Mouse (Mus musculus): ENCODE measurements around the gene Ccdc15. TPM values are rescaled to one million over a fixed set of nuclear protein-coding genes. Genes with fewer than 3 reads are reported as not detected.

The Ccdc15 gene
- total RNA-seq (2014; rRNA removed) (6.3 and 8.7 TPM in 2 replicates), polyA plus RNA-seq (2015; fragmentation: Nextera tagmentation; extraction: Ambion mirVana) (4.2 and 7.8 TPM in 2 replicates)

GRCm38 (mm10) chr9:37347988-37348642, at the start of gene Ccdc15:
Gene Ccdc15, minus strand, starts transcription at chr9:37348432.
- H3K27me3 ChIP-seq (ENCODE audit: insufficient read depth, low read length) = no peaks in the 10 kb centered on the region
- H3K4me1 ChIP-seq (ENCODE audit: insufficient read depth) = peaks cover 8% of the 10 kb centered on the region; the same call in 1 of the 2 replicates
- peak; percentile 98 for DNase-seq
- H3K27ac ChIP-seq (ENCODE audit: low read depth, low read length) = peak within 1 kb of the TSS; percentile 92
- peak; percentile 47 for TF ChIP-seq CTCF (IDR thresholded peaks at IDR 0.05; ENCODE audit: low read depth)
- peak within 1 kb of the TSS; percentile 52 for H3K4me3 ChIP-seq (ENCODE audit: low read depth, low read length)
- H3K36me3 ChIP-seq (ENCODE audit: insufficient read depth) = no peaks in the 10 kb centered on the region
- peak; percentile 100 for ATAC-seq
- no peaks in the 10 kb centered on the region for H3K9me3 ChIP-seq (ENCODE audit: low read length)
- H3K4me2 ChIP-seq (ENCODE audit: low read depth) = peak within 1 kb of the TSS; percentile 62
- H3K9ac ChIP-seq = peak within 1 kb of the TSS; percentile 64
- WGBS = under 1% methylated on average over 41 of the region's 41 CpGs

- Histone ChIP-seq H3K4me2 (ENCODE audit: low read depth) (no peak overlapping the region), H3K9ac (no peak overlapping the region), H3K9me3 (ENCODE audit: low read length) (no peaks in the 10 kb centered on the region), H3K27me3 (ENCODE audit: insufficient read depth, low read length) (no peaks in the 10 kb centered on the region), H3K36me3 (ENCODE audit: insufficient read depth) (no peaks in the 10 kb centered on the region), H3K27ac (ENCODE audit: low read depth, low read length) (no peak overlapping the region), H3K4me1 (ENCODE audit: insufficient read depth) (no peaks in the 10 kb centered on the region; the same call in 1 of the 2 replicates), H3K4me3 (ENCODE audit: low read depth, low read length) (no peak overlapping the region)
- 79% methylated on average over 8 of the region's 8 CpGs for WGBS
- DNase-seq = no peak
- TF ChIP-seq CTCF (IDR thresholded peaks at IDR 0.05; ENCODE audit: low read depth) = no peak
- ATAC-seq = no peak
Observed at GRCm38 (mm10) chr9:37393482-37394131, 45.4 kb upstream of the Ccdc15 start.

DNA sequence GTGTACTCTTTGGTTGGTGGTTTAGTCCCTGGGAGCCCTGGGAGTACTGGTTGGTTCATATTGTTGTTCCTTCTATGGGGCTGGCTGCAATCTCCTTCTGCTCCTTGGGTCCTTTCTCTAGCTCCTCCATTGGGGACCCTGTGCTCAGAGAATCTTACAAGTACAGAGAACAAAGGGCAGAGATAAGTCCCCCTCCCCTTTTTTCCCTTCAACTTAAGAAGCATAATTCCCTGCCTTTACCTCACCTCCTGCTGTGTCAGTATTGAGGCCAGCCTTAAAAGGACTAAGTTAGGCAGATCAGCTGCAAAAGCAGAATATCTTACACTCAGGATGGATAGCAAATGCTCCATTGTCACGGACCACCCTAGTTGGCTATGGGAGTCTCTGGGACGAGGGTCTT, 43.8 kb upstream of the Ccdc15 start:
- TF ChIP-seq CTCF (IDR thresholded peaks at IDR 0.05; ENCODE audit: low read depth) = no peak
- H3K9ac ChIP-seq = no peak overlapping the region
- H3K4me3 ChIP-seq (ENCODE audit: low read depth, low read length) = no peak overlapping the region
- 49% methylated on average over 2 of the region's 2 CpGs for WGBS
- H3K4me1 ChIP-seq (ENCODE audit: insufficient read depth) = no peaks in the 10 kb centered on the region; the same call in 1 of the 2 replicates
- no peak overlapping the region for H3K27ac ChIP-seq (ENCODE audit: low read depth, low read length)
- ATAC-seq = no peak
- no peaks in the 10 kb centered on the region for H3K27me3 ChIP-seq (ENCODE audit: insufficient read depth, low read length)
- no peaks in the 10 kb centered on the region for H3K9me3 ChIP-seq (ENCODE audit: low read length)
- no peak overlapping the region for H3K4me2 ChIP-seq (ENCODE audit: low read depth)
- no peaks in the 10 kb centered on the region for H3K36me3 ChIP-seq (ENCODE audit: insufficient read depth)
- no peak for DNase-seq

DNA sequence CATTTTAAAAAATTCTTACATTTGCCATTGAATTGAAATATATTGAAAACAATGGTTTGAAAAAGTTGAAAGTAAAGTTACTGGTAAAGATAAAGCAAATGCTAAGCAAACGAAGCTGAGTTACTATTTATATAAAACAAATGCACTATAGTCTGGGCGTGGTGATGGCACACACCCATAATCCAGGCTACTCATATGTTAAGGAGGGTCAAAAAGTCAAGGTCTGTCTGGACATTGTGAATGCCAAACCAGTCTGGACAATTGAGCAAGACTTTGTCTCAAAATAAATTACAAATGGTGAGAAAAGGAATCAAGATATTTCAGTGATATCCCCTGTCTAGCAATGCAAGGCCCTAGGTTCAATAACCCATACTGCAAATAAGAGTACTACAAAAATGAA, 42.7 kb upstream of the Ccdc15 start:
- no peak overlapping the region for H3K9ac ChIP-seq
- no peaks in the 10 kb centered on the region; the same call in 1 of the 2 replicates for H3K4me1 ChIP-seq (ENCODE audit: insufficient read depth)
- no peak for ATAC-seq
- H3K4me2 ChIP-seq (ENCODE audit: low read depth) = no peak overlapping the region
- H3K36me3 ChIP-seq (ENCODE audit: insufficient read depth) = no peaks in the 10 kb centered on the region
- H3K27me3 ChIP-seq (ENCODE audit: insufficient read depth, low read length) = no peaks in the 10 kb centered on the region
- H3K27ac ChIP-seq (ENCODE audit: low read depth, low read length) = no peak overlapping the region
- no peak for TF ChIP-seq CTCF (IDR thresholded peaks at IDR 0.05; ENCODE audit: low read depth)
- no peak overlapping the region for H3K4me3 ChIP-seq (ENCODE audit: low read depth, low read length)
- DNase-seq = no peak
- WGBS = 76% methylated on average over 2 of the region's 2 CpGs
- no peaks in the 10 kb centered on the region for H3K9me3 ChIP-seq (ENCODE audit: low read length)

GRCm38 (mm10) chr9:37384284-37385182, 36.3 kb upstream of the Ccdc15 start:
- peak overlapping the region; percentile 62; the same call in 1 of the 2 replicates for H3K27ac ChIP-seq (ENCODE audit: low read depth, low read length)
- H3K36me3 ChIP-seq (ENCODE audit: insufficient read depth) = no peaks in the 10 kb centered on the region
- H3K9me3 ChIP-seq (ENCODE audit: low read length) = no peaks in the 10 kb centered on the region
- peak overlapping the region; percentile 77 for H3K9ac ChIP-seq
- H3K4me1 ChIP-seq (ENCODE audit: insufficient read depth) = 0 out of 2 replicates have a peak, but pooled peaks cover 6% of the 10 kb centered on the region
- TF ChIP-seq CTCF (IDR thresholded peaks at IDR 0.05; ENCODE audit: low read depth) = peak; percentile 54
- H3K4me3 ChIP-seq (ENCODE audit: low read depth, low read length) = peak overlapping the region; percentile 48
- peak overlapping the region; percentile 78 for H3K4me2 ChIP-seq (ENCODE audit: low read depth)
- ATAC-seq = peak; percentile 90
- H3K27me3 ChIP-seq (ENCODE audit: insufficient read depth, low read length) = no peaks in the 10 kb centered on the region
- 7% methylated on average over 53 of the region's 54 CpGs for WGBS
- DNase-seq = peak; percentile 67

DNA sequence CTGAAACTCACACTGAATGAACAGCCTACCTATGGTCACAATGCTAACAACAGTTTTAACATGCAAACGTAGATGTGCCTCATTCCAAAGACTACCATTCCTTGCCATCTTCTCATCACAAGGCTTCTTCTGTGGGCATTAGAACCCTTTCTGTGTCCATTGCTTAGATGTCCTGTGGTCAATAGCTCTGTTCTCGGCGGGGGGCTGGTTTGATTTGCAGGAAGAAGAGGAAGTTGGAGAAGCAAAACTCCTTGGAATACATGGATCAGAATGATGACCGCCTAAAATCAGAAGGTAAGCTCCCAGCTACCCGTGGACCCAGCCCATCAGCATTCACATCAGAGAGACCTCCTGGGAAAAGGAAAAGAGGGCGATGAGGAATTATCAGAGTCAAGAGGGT, 34.9 kb upstream of the Ccdc15 start:
- no peak overlapping the region for H3K27ac ChIP-seq (ENCODE audit: low read depth, low read length)
- 0 out of 2 replicates have a peak, but pooled peaks cover 6% of the 10 kb centered on the region for H3K4me1 ChIP-seq (ENCODE audit: insufficient read depth)
- no peaks in the 10 kb centered on the region for H3K27me3 ChIP-seq (ENCODE audit: insufficient read depth, low read length)
- 94% methylated on average over 6 of the region's 6 CpGs for WGBS
- H3K36me3 ChIP-seq (ENCODE audit: insufficient read depth) = no peaks in the 10 kb centered on the region
- no peak for TF ChIP-seq CTCF (IDR thresholded peaks at IDR 0.05; ENCODE audit: low read depth)
- no peak overlapping the region for H3K9ac ChIP-seq
- no peaks in the 10 kb centered on the region for H3K9me3 ChIP-seq (ENCODE audit: low read length)
- H3K4me3 ChIP-seq (ENCODE audit: low read depth, low read length) = no peak overlapping the region
- H3K4me2 ChIP-seq (ENCODE audit: low read depth) = no peak overlapping the region
- ATAC-seq (no peak), DNase-seq (no peak)
